Mouse (Mus musculus) mouse embryonic stem cell (cell line): ENCODE data around the gene Prrxl1.

Experiments used
- in situ Hi-C, 2 experiments: fragments of 300-500 bp; cut with MboI; formaldehyde crosslinking; loops; 1 replicate in 1 of 2; 3 replicates in 1 of 2; pipeline ENCODE4 v1.14.3; 2019 to 2020; ENCODE audit warnings: low sequenced_read_pairs in 2 of 2, low pct_unique_long_range_greater_than_20kb in 1 of 2, mixed read lengths in 1 of 2; ENCODE audit not compliant: unreplicated experiment in 1 of 2

Gene Prrxl1

GRCm38 (mm10) chr14:32695906-32696305 lies 96.7 kb downstream of the Prrxl1 start:
- in situ Hi-C loops = no loop called here

DNA sequence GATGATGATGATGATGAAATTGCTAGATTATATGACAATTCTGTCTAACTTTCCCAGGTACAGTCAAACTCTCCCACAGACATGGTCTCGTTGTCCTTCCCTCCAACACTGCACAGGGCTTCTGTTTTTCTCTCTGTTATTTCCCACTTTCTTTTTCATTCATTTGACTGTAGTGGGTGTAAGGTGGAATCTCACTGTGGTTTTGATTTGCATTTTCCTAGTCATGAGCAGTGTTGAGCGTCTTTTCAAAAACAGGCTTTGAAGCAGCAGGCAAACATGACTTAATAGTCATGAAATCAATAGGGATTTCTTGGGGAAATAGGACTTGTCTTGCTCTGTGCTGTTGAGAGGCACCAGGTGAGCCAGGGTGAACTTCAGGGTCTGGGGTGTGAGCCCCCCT lies 97.1 kb downstream of the Prrxl1 start:
- in situ Hi-C loops = no loop called here

DNA sequence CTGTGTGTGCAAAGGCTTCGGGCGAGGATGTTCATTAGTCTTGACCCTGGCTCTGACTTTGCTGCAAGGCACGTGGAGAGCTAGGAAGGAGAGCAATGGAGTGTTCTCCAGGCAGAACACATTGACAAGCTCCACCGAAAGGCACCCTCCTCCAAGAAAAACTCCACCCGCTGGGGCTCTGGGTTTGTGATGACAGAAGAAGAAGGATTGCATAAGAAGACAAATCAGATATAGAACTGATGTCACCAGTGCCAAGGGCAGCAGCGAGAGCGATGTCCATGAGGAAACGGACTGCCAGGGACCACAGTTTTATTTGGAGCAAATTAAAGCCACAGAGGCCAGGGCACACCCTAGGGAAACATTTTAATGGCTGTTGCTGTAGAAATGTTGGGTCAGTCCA lies 98.6 kb downstream of the Prrxl1 start:
- in situ Hi-C loops = no loop called here

GRCm38 (mm10) chr14:32698556-32698955 lies 99.3 kb downstream of the Prrxl1 start:
- in situ Hi-C loops = no loop called here
